Mouse (Mus musculus): Measurements from ENCODE around the gene Gale.

GRCm38 (mm10) chr4:135995118-135995517 is 31.6 kb downstream of the Gale start:
- TF ChIP-seq POLR2A (IDR thresholded peaks at IDR 0.05; ENCODE audit: insufficient read length, low read depth) (no peak), USF1 (IDR thresholded peaks at IDR 0.05; ENCODE audit: low read depth) (no peak), E2F4 (IDR thresholded peaks at IDR 0.05; ENCODE audit: insufficient read depth) (no peak), CEBPB (IDR thresholded peaks at IDR 0.05; ENCODE audit: insufficient read depth, poor library complexity, severe bottlenecking) (no peak), TCF12 (IDR thresholded peaks at IDR 0.05; ENCODE audit: insufficient read depth, poor library complexity, severe bottlenecking) (no peak), MYOG (IDR thresholded peaks at IDR 0.05; ENCODE audit: control insufficient read depth in 1 of 3, insufficient read depth in 1 of 3, insufficient read length in 2 of 3, low read depth in 2 of 3) (no peak), MYOD1 (IDR thresholded peaks at IDR 0.05; ENCODE audit: control insufficient read depth in 1 of 3, insufficient read length in 2 of 3, low read depth in 2 of 3) (no peak), MAX (IDR thresholded peaks at IDR 0.05; ENCODE audit: low read depth) (no peak)

All from myocyte (in vitro differentiated cells).